Mouse (Mus musculus): Measurements from ENCODE around the gene Depp1. TPM values are rescaled to one million over a fixed set of nuclear protein-coding genes. Genes with fewer than 3 reads are reported as not detected.

The Depp1 gene
- polyA plus RNA-seq, 2 experiments = 3.3 to 6.3 TPM

GRCm38 (mm10) chr6:116653684-116654454 lies 3.5 kb downstream of the Depp1 start:
- no peaks in the 10 kb centered on the region for H3K36me3 ChIP-seq (replicated peaks; ENCODE audit: control insufficient read depth, insufficient read depth, low read depth)
- no peaks in the 10 kb centered on the region for H3K9me3 ChIP-seq (ENCODE audit: control insufficient read depth, low read length)
- peak; percentile 68 for TF ChIP-seq CTCF (IDR thresholded peaks at IDR 0.05; ENCODE audit: low read depth)
- no peak for TF ChIP-seq EP300 (IDR thresholded peaks at IDR 0.05; ENCODE audit: low read depth)
- peaks cover 0 to 3% of the 10 kb centered on the region in 2 experiments; a peak in 2 of 4 replicates for H3K4me1 ChIP-seq (replicated peaks; ENCODE audit: control insufficient read depth in 2 of 2, insufficient read depth in 2 of 2, low read length in 1 of 2)
- H3K27ac ChIP-seq = no peak overlapping the region
- no peak overlapping the region for H3K9ac ChIP-seq (replicated peaks)
- ATAC-seq (ENCODE audit: insufficient read depth) = no peak
- WGBS (ENCODE audit: insufficient replicate concordance) = 52% methylated on average over 9 of the region's 9 CpGs
- H3K4me2 ChIP-seq (ENCODE audit: low read depth) = no peak overlapping the region
- no peaks in the 10 kb centered on the region for H3K27me3 ChIP-seq (ENCODE audit: control insufficient read depth, insufficient read depth, low read length)
- H3K4me3 ChIP-seq (ENCODE audit: insufficient read depth in 1 of 2, low read depth in 2 of 2, low read length in 2 of 2) = no peak overlapping the region
- DNase-seq (ENCODE audit: low read depth in 3 of 3, low spot score in 3 of 3) = peak in 1 of 3 experiments; percentile 30

- H3K4me3 ChIP-seq (ENCODE audit: insufficient read depth in 1 of 2, low read depth in 2 of 2, low read length in 2 of 2) = no peak overlapping the region
- ATAC-seq (ENCODE audit: insufficient read depth) = no peak
- no peak for DNase-seq (ENCODE audit: low read depth in 3 of 3, low spot score in 3 of 3)
- no peaks in the 10 kb centered on the region for H3K4me1 ChIP-seq (replicated peaks; ENCODE audit: control insufficient read depth in 2 of 2, insufficient read depth in 2 of 2, low read length in 1 of 2)
- H3K4me2 ChIP-seq (ENCODE audit: low read depth) = no peak overlapping the region
- H3K27me3 ChIP-seq (ENCODE audit: control insufficient read depth, insufficient read depth, low read length) = no peaks in the 10 kb centered on the region
- H3K9ac ChIP-seq (replicated peaks) = no peak overlapping the region
- H3K27ac ChIP-seq = no peak overlapping the region
- WGBS (ENCODE audit: insufficient replicate concordance) = 61% methylated on average over 2 of the region's 2 CpGs
- H3K9me3 ChIP-seq (ENCODE audit: control insufficient read depth, low read length) = no peaks in the 10 kb centered on the region
- TF ChIP-seq EP300 (IDR thresholded peaks at IDR 0.05; ENCODE audit: low read depth) (no peak), CTCF (IDR thresholded peaks at IDR 0.05; ENCODE audit: low read depth) (no peak)
- no peaks in the 10 kb centered on the region for H3K36me3 ChIP-seq (replicated peaks; ENCODE audit: control insufficient read depth, insufficient read depth, low read depth)
Observed at GRCm38 (mm10) chr6:116663364-116663763, 13.0 kb downstream of the Depp1 start.

GRCm38 (mm10) chr6:116664031-116664430 lies 13.6 kb downstream of the Depp1 start:
- no peaks in the 10 kb centered on the region for H3K36me3 ChIP-seq (replicated peaks; ENCODE audit: control insufficient read depth, insufficient read depth, low read depth)
- DNase-seq (ENCODE audit: low read depth in 3 of 3, low spot score in 3 of 3) (no peak), ATAC-seq (ENCODE audit: insufficient read depth) (no peak)
- no peaks in the 10 kb centered on the region for H3K27me3 ChIP-seq (ENCODE audit: control insufficient read depth, insufficient read depth, low read length)
- WGBS (ENCODE audit: insufficient replicate concordance) = 43% methylated on average over 6 of the region's 6 CpGs
- no peaks in the 10 kb centered on the region for H3K4me1 ChIP-seq (replicated peaks; ENCODE audit: control insufficient read depth in 2 of 2, insufficient read depth in 2 of 2, low read length in 1 of 2)
- H3K4me3 ChIP-seq (ENCODE audit: insufficient read depth in 1 of 2, low read depth in 2 of 2, low read length in 2 of 2) = no peak overlapping the region
- no peak overlapping the region for H3K27ac ChIP-seq
- TF ChIP-seq EP300 (IDR thresholded peaks at IDR 0.05; ENCODE audit: low read depth) (no peak), CTCF (IDR thresholded peaks at IDR 0.05; ENCODE audit: low read depth) (no peak)
- H3K4me2 ChIP-seq (ENCODE audit: low read depth) = no peak overlapping the region
- H3K9me3 ChIP-seq (ENCODE audit: control insufficient read depth, low read length) = no peaks in the 10 kb centered on the region
- no peak overlapping the region for H3K9ac ChIP-seq (replicated peaks)

GRCm38 (mm10) chr6:116664830-116665229 lies 14.4 kb downstream of the Depp1 start:
- Histone ChIP-seq H3K4me3 (ENCODE audit: insufficient read depth in 1 of 2, low read depth in 2 of 2, low read length in 2 of 2) (no peak overlapping the region), H3K27me3 (ENCODE audit: control insufficient read depth, insufficient read depth, low read length) (no peaks in the 10 kb centered on the region), H3K27ac (no peak overlapping the region), H3K4me1 (replicated peaks; ENCODE audit: control insufficient read depth in 2 of 2, insufficient read depth in 2 of 2, low read length in 1 of 2) (no peaks in the 10 kb centered on the region), H3K9me3 (ENCODE audit: control insufficient read depth, low read length) (no peaks in the 10 kb centered on the region), H3K4me2 (ENCODE audit: low read depth) (no peak overlapping the region), H3K9ac (replicated peaks) (no peak overlapping the region), H3K36me3 (replicated peaks; ENCODE audit: control insufficient read depth, insufficient read depth, low read depth) (no peaks in the 10 kb centered on the region)
- ATAC-seq (ENCODE audit: insufficient read depth) (no peak), DNase-seq (ENCODE audit: low read depth in 3 of 3, low spot score in 3 of 3) (no peak)
- no peak for TF ChIP-seq EP300 (IDR thresholded peaks at IDR 0.05; ENCODE audit: low read depth)
- no peak for TF ChIP-seq CTCF (IDR thresholded peaks at IDR 0.05; ENCODE audit: low read depth)
- WGBS (ENCODE audit: insufficient replicate concordance) = 66% methylated on average over 3 of the region's 3 CpGs

- Histone ChIP-seq H3K4me1 (replicated peaks; ENCODE audit: control insufficient read depth in 2 of 2, insufficient read depth in 2 of 2, low read length in 1 of 2) (no peaks in the 10 kb centered on the region), H3K4me2 (ENCODE audit: low read depth) (no peak overlapping the region), H3K27ac (no peak overlapping the region), H3K36me3 (replicated peaks; ENCODE audit: control insufficient read depth, insufficient read depth, low read depth) (no peaks in the 10 kb centered on the region), H3K9me3 (ENCODE audit: control insufficient read depth, low read length) (no peaks in the 10 kb centered on the region), H3K27me3 (ENCODE audit: control insufficient read depth, insufficient read depth, low read length) (no peaks in the 10 kb centered on the region), H3K4me3 (ENCODE audit: insufficient read depth in 1 of 2, low read depth in 2 of 2, low read length in 2 of 2) (no peak overlapping the region), H3K9ac (replicated peaks) (no peak overlapping the region)
- 65% methylated on average over 12 of the region's 12 CpGs for WGBS (ENCODE audit: insufficient replicate concordance)
- no peak for DNase-seq (ENCODE audit: low read depth in 3 of 3, low spot score in 3 of 3)
- no peak for ATAC-seq (ENCODE audit: insufficient read depth)
- TF ChIP-seq CTCF (IDR thresholded peaks at IDR 0.05; ENCODE audit: low read depth) = no peak
- no peak for TF ChIP-seq EP300 (IDR thresholded peaks at IDR 0.05; ENCODE audit: low read depth)
Observed at GRCm38 (mm10) chr6:116666085-116666750, 15.8 kb downstream of the Depp1 start.

Measured in liver, embryonic 14.5 days (tissue).